Mouse (Mus musculus): ENCODE data around the gene Spata5.

GRCm38 (mm10) chr3:37470867-37471266, 51.2 kb downstream of the Spata5 start:
- TF ChIP-seq USF1 (IDR thresholded peaks at IDR 0.05; ENCODE audit: low read depth, low read length) (no peak), CTCF (IDR thresholded peaks at IDR 0.05 in 2 of 3, conservative IDR thresholded peaks at IDR 0.05 in 1 of 3; ENCODE audit: control insufficient read depth in 1 of 3, insufficient read depth in 1 of 3, low read depth in 2 of 3, low read length in 3 of 3, poor library complexity in 1 of 3, severe bottlenecking in 1 of 3) (no peak), ZMIZ1 (IDR thresholded peaks at IDR 0.05; ENCODE audit: low read depth, low read length) (no peak), USF2 (IDR thresholded peaks at IDR 0.05; ENCODE audit: borderline replicate concordance in 1 of 2, insufficient read depth in 1 of 2, low read depth in 1 of 2, low read length in 2 of 2) (no peak), SMC3 (IDR thresholded peaks at IDR 0.05; ENCODE audit: low read depth, low read length) (no peak), MAZ (IDR thresholded peaks at IDR 0.05; ENCODE audit: low read depth, low read length) (no peak), POLR2AphosphoS2 (IDR thresholded peaks at IDR 0.05; ENCODE audit: low read length) (no peak), POLR2A (IDR thresholded peaks at IDR 0.05; ENCODE audit: control insufficient read depth in 1 of 2, insufficient read depth in 1 of 2, low read depth in 1 of 2, low read length in 2 of 2, poor library complexity in 1 of 2) (no peak), CHD1 (IDR thresholded peaks at IDR 0.05; ENCODE audit: low read depth, low read length) (no peak), MAFK (IDR thresholded peaks at IDR 0.05; ENCODE audit: borderline replicate concordance, low read depth, low read length) (no peak), GATA1 (IDR thresholded peaks at IDR 0.05; ENCODE audit: low read depth, low read length) (no peak), RCOR1 (IDR thresholded peaks at IDR 0.05; ENCODE audit: low read depth, low read length) (no peak)

All from MEL (cell line).